Mouse (Mus musculus) olfactory bulb, adult 2 months (tissue): ENCODE results near the gene Zfp663.

Source experiments
- CTCF ChIP-seq: fragments of 200-500 bp; IDR thresholded peaks from 2 replicates; pipeline ENCODE4 v1.5.1; 2012; ENCODE audit warnings: low read depth, mild to moderate bottlenecking, low read length, moderate library complexity; ENCODE audit not compliant: insufficient read depth
- POLR2A ChIP-seq: fragments of 200-500 bp; IDR thresholded peaks from 2 replicates; pipeline ENCODE4 v1.6.1; 2012; ENCODE audit warnings: mild to moderate bottlenecking, low read depth, low read length, moderate library complexity; ENCODE audit not compliant: insufficient read depth

- TF ChIP-seq CTCF: no peak
- no peak for TF ChIP-seq POLR2A
Measured at GRCm38 (mm10) chr2:165314197-165314596, 54.3 kb downstream of the Zfp663 start.
